Mouse (Mus musculus): ENCODE results near the gene Rapgef1. TPM values are rescaled to one million over a fixed set of nuclear protein-coding genes. Genes with fewer than 3 reads are reported as not detected.

The Rapgef1 gene
- total and polyA plus RNA-seq, 3 experiments: 86.5 to 185 (median 170) TPM

DNA sequence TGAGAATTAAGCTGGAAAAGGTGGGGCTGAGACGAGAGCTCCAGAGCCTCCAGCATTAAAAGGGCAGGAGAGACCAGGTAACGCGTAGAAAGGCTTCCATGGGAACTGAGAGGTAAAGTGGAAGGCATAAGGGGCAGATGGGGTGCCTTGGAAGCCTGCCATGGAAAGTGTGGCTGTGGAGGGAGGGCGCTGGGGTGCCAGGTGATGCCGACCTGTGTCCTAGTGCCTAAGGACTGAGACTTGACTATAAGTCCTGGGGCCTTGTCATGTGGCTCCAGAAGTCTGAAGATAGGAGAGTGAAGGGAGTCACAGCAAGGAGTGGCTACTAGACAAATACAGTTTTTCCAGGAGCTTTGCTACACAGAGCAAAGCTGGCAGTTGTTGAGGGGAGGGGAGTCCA, 32.4 kb downstream of the Rapgef1 start:
- dilution Hi-C loops (cut with MboI; ENCODE audit: extremely low pct_ligation_motif_present, extremely low pct_unique_long_range_greater_than_20kb, low sequenced_read_pairs) (no loop called here), in situ Hi-C loops (cut with MboI; ENCODE audit: low pct_ligation_motif_present, low pct_unique_long_range_greater_than_20kb, low sequenced_read_pairs) (no loop called here)
- H3K79me2 ChIP-seq (replicated peaks; ENCODE audit: control insufficient read depth, extremely low read depth, insufficient read depth, poor library complexity, severe bottlenecking): peaks cover 97% of the 10 kb centered on the region
- peaks cover 54 to 96% of the 10 kb centered on the region in 2 experiments for H3K4me1 ChIP-seq (ENCODE audit: control insufficient read depth in 1 of 2, insufficient read depth in 2 of 2)
- H3K27me3 ChIP-seq (replicated peaks): no peaks in the 10 kb centered on the region
- TF ChIP-seq MXI1 (IDR thresholded peaks at IDR 0.05; ENCODE audit: low read depth, low read length): no peak
- TF ChIP-seq UBTF (IDR thresholded peaks at IDR 0.05; ENCODE audit: low read depth, low read length): no peak
- TF ChIP-seq PAX5 (IDR thresholded peaks at IDR 0.05; ENCODE audit: low read length): no peak
- no peak for TF ChIP-seq ZKSCAN1 (IDR thresholded peaks at IDR 0.05; ENCODE audit: borderline replicate concordance, low read depth, low read length)
- no peak for TF ChIP-seq ZNF384 (IDR thresholded peaks at IDR 0.05; ENCODE audit: low read depth, low read length)
- TF ChIP-seq BHLHE40 (IDR thresholded peaks at IDR 0.05; ENCODE audit: low read depth, low read length): no peak
- no peak for TF ChIP-seq IRF4 (IDR thresholded peaks at IDR 0.05; ENCODE audit: low read depth, low read length)
- no peaks in the 10 kb centered on the region for H3K9me3 ChIP-seq (replicated peaks; ENCODE audit: low read length)
- H3K9ac ChIP-seq (ENCODE audit: insufficient read depth, low read depth): no peak overlapping the region
- H3K4me3 ChIP-seq (replicated peaks in 1 of 3; ENCODE audit: low read depth in 2 of 3, low read length in 2 of 3, poor library complexity in 1 of 3): no peak overlapping the region
- H3K4me2 ChIP-seq (ENCODE audit: insufficient read depth, low read depth, poor library complexity, severe bottlenecking): no peak overlapping the region
- H3K27ac ChIP-seq (ENCODE audit: insufficient read depth, low read depth): no peak overlapping the region
- H3K36me3 ChIP-seq (replicated peaks in 1 of 2; ENCODE audit: control insufficient read depth in 1 of 2, insufficient read depth in 1 of 2, low read length in 1 of 2): peaks cover 5 to 64% of the 10 kb centered on the region in 2 experiments
- no peak for DNase-seq (ENCODE audit: extremely low read depth)

DNA sequence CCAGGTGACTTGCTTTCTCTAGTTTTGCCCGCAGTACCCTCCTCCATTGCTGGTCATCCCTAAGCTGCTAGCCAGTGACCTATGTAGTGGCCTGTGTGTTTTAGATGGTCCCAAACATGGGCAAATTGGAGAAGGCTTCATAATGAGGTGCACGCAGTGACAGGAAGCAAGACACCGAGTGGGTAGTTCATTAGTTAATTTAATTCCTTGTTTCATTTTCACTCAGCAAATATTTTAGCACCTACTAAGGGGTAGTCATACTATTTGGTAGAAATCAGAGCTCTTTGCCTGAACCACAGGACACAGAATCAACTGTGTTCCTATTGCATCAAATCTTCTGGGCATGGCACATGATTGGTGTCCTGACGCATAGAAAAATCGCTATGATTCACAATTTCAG, 35.9 kb downstream of the Rapgef1 start:
- Histone ChIP-seq H3K4me1 (ENCODE audit: control insufficient read depth in 1 of 2, insufficient read depth in 2 of 2) (peaks cover 54 to 97% of the 10 kb centered on the region in 2 experiments), H3K27ac (ENCODE audit: insufficient read depth, low read depth) (peak overlapping the region; percentile 37; the same call in 1 of the 2 replicates), H3K36me3 (replicated peaks in 1 of 2; ENCODE audit: control insufficient read depth in 1 of 2, insufficient read depth in 1 of 2, low read length in 1 of 2) (peaks cover 5 to 67% of the 10 kb centered on the region in 2 experiments), H3K9me3 (replicated peaks; ENCODE audit: low read length) (no peaks in the 10 kb centered on the region), H3K27me3 (replicated peaks) (no peaks in the 10 kb centered on the region), H3K79me2 (replicated peaks; ENCODE audit: control insufficient read depth, extremely low read depth, insufficient read depth, poor library complexity, severe bottlenecking) (peaks cover 98% of the 10 kb centered on the region), H3K4me2 (ENCODE audit: insufficient read depth, low read depth, poor library complexity, severe bottlenecking) (no peak overlapping the region), H3K9ac (ENCODE audit: insufficient read depth, low read depth) (no peak overlapping the region), H3K4me3 (replicated peaks in 1 of 3; ENCODE audit: low read depth in 2 of 3, low read length in 2 of 3, poor library complexity in 1 of 3) (no peak overlapping the region)
- dilution Hi-C loops (cut with MboI; ENCODE audit: extremely low pct_ligation_motif_present, extremely low pct_unique_long_range_greater_than_20kb, low sequenced_read_pairs): no loop called here
- DNase-seq (ENCODE audit: extremely low read depth): no peak
- peak; percentile 12; the same call in 1 of the 2 replicates for TF ChIP-seq JUN (IDR thresholded peaks at IDR 0.05; ENCODE audit: insufficient read depth, low read depth, low read length)
- no peak for TF ChIP-seq HCFC1 (IDR thresholded peaks at IDR 0.05; ENCODE audit: low read depth, low read length)
- no peak for TF ChIP-seq CHD2 (IDR thresholded peaks at IDR 0.05; ENCODE audit: low read length)
- TF ChIP-seq SIN3A (IDR thresholded peaks at IDR 0.05; ENCODE audit: low read length): 0 out of 2 replicates have a peak, but pooled peaks have one; percentile 35
- 0 out of 2 replicates have a peak, but pooled peaks have one; percentile 4 for TF ChIP-seq CHD1 (IDR thresholded peaks at IDR 0.05; ENCODE audit: low read depth, low read length)
- TF ChIP-seq MAZ (IDR thresholded peaks at IDR 0.05; ENCODE audit: low read depth, low read length): no peak
- peak; percentile 45 for TF ChIP-seq JUND (conservative IDR thresholded peaks at IDR 0.05; ENCODE audit: low read depth, low read length)
- TF ChIP-seq IRF4 (IDR thresholded peaks at IDR 0.05; ENCODE audit: low read depth, low read length): peak; percentile 66
- TF ChIP-seq ETS1 (conservative IDR thresholded peaks at IDR 0.05; ENCODE audit: low read depth, low read length): 0 out of 2 replicates have a peak, but pooled peaks have one; percentile 9
- peak; percentile 75 for TF ChIP-seq ZKSCAN1 (IDR thresholded peaks at IDR 0.05; ENCODE audit: borderline replicate concordance, low read depth, low read length)
- peak; percentile 59 for TF ChIP-seq EP300 (IDR thresholded peaks at IDR 0.05; ENCODE audit: low read length)
- no peak for TF ChIP-seq ZMIZ1 (IDR thresholded peaks at IDR 0.05; ENCODE audit: low read depth, low read length)
- 0 out of 2 replicates have a peak, but pooled peaks have one; percentile 11 for TF ChIP-seq MXI1 (IDR thresholded peaks at IDR 0.05; ENCODE audit: low read depth, low read length)
- in situ Hi-C loops (cut with MboI; ENCODE audit: low pct_ligation_motif_present, low pct_unique_long_range_greater_than_20kb, low sequenced_read_pairs): no loop called here

Data from CH12.LX (cell line).